ENCODE assay signal across 10 mouse cellular contexts in the genomic region with DNA sequence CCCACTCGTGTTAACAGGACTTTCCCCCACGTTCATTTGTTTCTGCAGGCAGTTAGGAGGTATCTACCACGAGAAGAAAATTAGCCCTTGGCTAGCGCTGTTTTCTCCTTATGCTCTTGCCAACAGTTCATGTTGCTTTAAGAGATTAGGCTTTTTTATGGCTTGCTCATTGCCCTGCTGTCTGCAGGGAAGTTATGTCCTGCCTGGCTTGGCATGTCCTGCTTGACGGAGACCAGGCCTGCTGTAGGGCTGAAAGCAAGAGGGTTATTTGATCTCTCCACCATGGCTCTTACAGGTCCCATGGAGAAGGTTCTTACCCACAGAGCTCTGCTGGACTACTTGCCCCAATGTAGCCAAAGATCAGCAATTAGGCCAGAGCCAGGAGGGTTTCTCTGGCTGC. TPM values are rescaled to one million over a fixed set of nuclear protein-coding genes. Genes with fewer than 3 reads are reported as not detected.
DNase-seq lines count a peak whose midpoint lies in the region; ATAC-seq and TF ChIP-seq lines count a peak whose summit lies in the region.
"Had no signal": no experiment of that assay in that cellular context is flagged by ENCODE, and none has a peak within 500 bp of the region (broad histone marks: within the 10 kb centered on the region; RNA-seq: fewer than 3 reads in every experiment).

No protein-coding gene starts in this region.

- no peaks in the 10 kb centered on the region for H3K27me3 ChIP-seq in embryonic facial prominence, embryonic 15.5 days
- peaks cover 2% of the 10 kb centered on the region; the same call in 1 of the 2 replicates for H3K27me3 ChIP-seq in heart, embryonic 14.5 days (ENCODE audit: control insufficient read depth, insufficient read depth, low read length)
- no peaks in the 10 kb centered on the region for H3K27me3 ChIP-seq in limb, embryonic 14.5 days (ENCODE audit: control insufficient read depth, insufficient read depth, low read length)
- no peaks in the 10 kb centered on the region; the same call in 1 of the 2 replicates for H3K27me3 ChIP-seq in midbrain, embryonic 11.5 days (ENCODE audit: control insufficient read depth, insufficient read depth, low read length)

- no peak overlapping the region for H3K9ac ChIP-seq in embryonic facial prominence, embryonic 15.5 days
- H3K9ac ChIP-seq in heart, embryonic 14.5 days (ENCODE audit: low read length) = no peak overlapping the region
- no peak overlapping the region for H3K9ac ChIP-seq in limb, embryonic 14.5 days (ENCODE audit: low read depth, low read length, severe bottlenecking)
- H3K9ac ChIP-seq in midbrain, embryonic 11.5 days (ENCODE audit: low read length) = no peak overlapping the region

- ATAC-seq in embryonic facial prominence, embryonic 15.5 days (ENCODE audit: insufficient number of reproducible peaks, low FRiP score, low TSS enrichment, low read depth) = no peak
- peak; percentile 83 for ATAC-seq in heart, embryonic 14.5 days (ENCODE audit: insufficient number of reproducible peaks, insufficient read depth, low FRiP score, low read depth)
- ATAC-seq in limb, embryonic 14.5 days (ENCODE audit: low FRiP score, low read depth) = no peak
- ATAC-seq in midbrain, embryonic 11.5 days (ENCODE audit: low FRiP score) = no peak
- ATAC-seq: CD4-positive, CD25-positive, alpha-beta regulatory T cell, adult 4 months had no signal

- H3K4me2 ChIP-seq in embryonic facial prominence, embryonic 15.5 days (replicated peaks) = no peak overlapping the region
- 0 out of 2 replicates have a peak overlapping the region, but pooled peaks have one; percentile 16 for H3K4me2 ChIP-seq in heart, embryonic 14.5 days (ENCODE audit: low read length)
- no peak overlapping the region; the same call in 1 of the 2 replicates for H3K4me2 ChIP-seq in limb, embryonic 14.5 days (replicated peaks; ENCODE audit: low read depth, low read length, severe bottlenecking)
- H3K4me2 ChIP-seq in midbrain, embryonic 11.5 days = no peak overlapping the region

- no peaks in the 10 kb centered on the region for H3K9me3 ChIP-seq in embryonic facial prominence, embryonic 15.5 days (replicated peaks)
- H3K9me3 ChIP-seq in heart, embryonic 14.5 days (ENCODE audit: control insufficient read depth, low read length) = no peaks in the 10 kb centered on the region
- H3K9me3 ChIP-seq in limb, embryonic 14.5 days (ENCODE audit: control insufficient read depth, low read length) = no peaks in the 10 kb centered on the region
- H3K9me3 ChIP-seq in midbrain, embryonic 11.5 days (ENCODE audit: control insufficient read depth, low read length) = no peaks in the 10 kb centered on the region

- no peak overlapping the region for H3K4me3 ChIP-seq in embryonic facial prominence, embryonic 15.5 days (replicated peaks)
- no peak overlapping the region for H3K4me3 ChIP-seq in heart, embryonic 14.5 days (ENCODE audit: control insufficient read depth in 1 of 2, insufficient read depth in 1 of 2, low read depth in 1 of 2, low read length in 2 of 2)
- no peak overlapping the region for H3K4me3 ChIP-seq in limb, embryonic 14.5 days (replicated peaks; ENCODE audit: low read length)
- H3K4me3 ChIP-seq in midbrain, embryonic 11.5 days (ENCODE audit: low read depth, low read length) = no peak overlapping the region

- TF ChIP-seq POLR2A in limb, embryonic 14.5 days (IDR thresholded peaks at IDR 0.05; ENCODE audit: borderline replicate concordance, extremely low read depth, insufficient read depth, insufficient read length) = no peak

- DNase-seq in gastrocnemius, postnatal 25 days = peak; percentile 41
- DNase-seq in gastrocnemius, postnatal 4 days (ENCODE audit: low spot score in 2 of 2) = no peak
- peak; percentile 51 for DNase-seq in limb, embryonic 14.5 days (ENCODE audit: low spot score)
- no peak for DNase-seq in frontal cortex, postnatal 14 days (ENCODE audit: low spot score in 2 of 2)
- DNase-seq in midbrain, embryonic 11.5 days (ENCODE audit: low spot score, missing footprints) = no peak
- no peak for DNase-seq in adrenal gland, postnatal 36 days
- DNase-seq: lung, postnatal 36 days had no signal

- 41% methylated on average over 5 of the region's 5 CpGs for WGBS in embryonic facial prominence, embryonic 15.5 days
- WGBS in heart, embryonic 14.5 days = 5% methylated on average over 5 of the region's 5 CpGs
- 5% methylated on average over 5 of the region's 5 CpGs for WGBS in limb, embryonic 14.5 days
- WGBS in midbrain, embryonic 11.5 days = 80% methylated on average over 5 of the region's 5 CpGs

- H3K4me1 ChIP-seq in embryonic facial prominence, embryonic 15.5 days = peaks cover 31% of the 10 kb centered on the region
- peaks cover 32 to 43% of the 10 kb centered on the region in 2 experiments for H3K4me1 ChIP-seq in heart, embryonic 14.5 days (ENCODE audit: control insufficient read depth in 2 of 2, insufficient read depth in 2 of 2, low read length in 2 of 2)
- H3K4me1 ChIP-seq in limb, embryonic 14.5 days (ENCODE audit: control insufficient read depth, insufficient read depth, low read length) = peaks cover 44% of the 10 kb centered on the region
- no peaks in the 10 kb centered on the region; the same call in none of the 2 replicates for H3K4me1 ChIP-seq in midbrain, embryonic 11.5 days (ENCODE audit: control insufficient read depth, insufficient read depth, low read length)

- peak overlapping the region; percentile 58 for H3K27ac ChIP-seq in embryonic facial prominence, embryonic 15.5 days (replicated peaks)
- H3K27ac ChIP-seq in heart, embryonic 14.5 days (replicated peaks in 1 of 2; ENCODE audit: control insufficient read depth in 1 of 2, insufficient read depth in 1 of 2, low read depth in 2 of 2, low read length in 2 of 2) = peak overlapping the region; percentile 85 to 92
- peak overlapping the region; percentile 83 for H3K27ac ChIP-seq in limb, embryonic 14.5 days (replicated peaks; ENCODE audit: low read depth, low read length)
- H3K27ac ChIP-seq in midbrain, embryonic 11.5 days (ENCODE audit: low read depth, low read length) = no peak overlapping the region

- H3K36me3 ChIP-seq in embryonic facial prominence, embryonic 15.5 days = no peaks in the 10 kb centered on the region
- no peaks in the 10 kb centered on the region for H3K36me3 ChIP-seq in heart, embryonic 14.5 days (ENCODE audit: control insufficient read depth, insufficient read depth, low read length)
- H3K36me3 ChIP-seq in limb, embryonic 14.5 days (ENCODE audit: control insufficient read depth, insufficient read depth, low read length) = no peaks in the 10 kb centered on the region
- H3K36me3 ChIP-seq in midbrain, embryonic 11.5 days (ENCODE audit: control insufficient read depth, insufficient read depth, low read length) = no peaks in the 10 kb centered on the region

RNA-seq across cellular contexts. Expression of gene H2afy, which starts 18.9 kb away (rescaled TPM):
- 10 to 100 TPM; 61.8 to 62.6 TPM for total RNA-seq in gastrocnemius, postnatal 25 days (2021)
- total RNA-seq in gastrocnemius, postnatal 4 days (2021) = 10 to 100 TPM; 80.2 to 89.7 TPM
- 275 and 292 TPM in 2 replicates for polyA plus RNA-seq in embryonic facial prominence, embryonic 15.5 days (2015; fragmentation: Nextera tagmentation; extraction: Ambion mirVana)
- polyA plus RNA-seq in heart, embryonic 14.5 days (2014; fragmentation: Nextera tagmentation; extraction: Ambion mirVana) = 102 and 107 TPM in 2 replicates
- polyA plus RNA-seq in limb, embryonic 14.5 days (2012; rRNA removed) = 231 and 297 TPM in 2 replicates
- polyA plus RNA-seq in limb, embryonic 14.5 days (2014; fragmentation: Nextera tagmentation; extraction: Ambion mirVana) = 304 and 351 TPM in 2 replicates
- polyA plus RNA-seq in midbrain, embryonic 11.5 days (2014; fragmentation: Nextera tagmentation; extraction: Ambion mirVana) = 677 and 693 TPM in 2 replicates
- total RNA-seq in adrenal gland, postnatal 36 days (2021) = 100 to 1,000 TPM; 119 to 146 TPM

RNA-seq across cellular contexts. Expression of gene Tifab, which starts 23.6 kb away (rescaled TPM):
- under 1 TPM; 0.21 to 0.36 TPM for total RNA-seq in gastrocnemius, postnatal 25 days (2021)
- total RNA-seq in gastrocnemius, postnatal 4 days (2021) = 1 to 10 TPM; 1.4 to 1.5 TPM
- 3.4 and 3.7 TPM in 2 replicates for polyA plus RNA-seq in embryonic facial prominence, embryonic 15.5 days (2015; fragmentation: Nextera tagmentation; extraction: Ambion mirVana)
- 0.28 and 0.58 TPM in 2 replicates for polyA plus RNA-seq in heart, embryonic 14.5 days (2014; fragmentation: Nextera tagmentation; extraction: Ambion mirVana)
- polyA plus RNA-seq in limb, embryonic 14.5 days (2012; rRNA removed) = 1.9 and 2.0 TPM in 2 replicates
- polyA plus RNA-seq in limb, embryonic 14.5 days (2014; fragmentation: Nextera tagmentation; extraction: Ambion mirVana) = 1.1 and 1.3 TPM in 2 replicates
- polyA plus RNA-seq in midbrain, embryonic 11.5 days (2014; fragmentation: Nextera tagmentation; extraction: Ambion mirVana) = 0.43 and 0.60 TPM in 2 replicates
- 1 to 10 TPM; 1.4 to 1.7 TPM for total RNA-seq in adrenal gland, postnatal 36 days (2021)

Comparison
In these comparisons a context has a peak if more than half of its experiments do, and no peak if none do; other contexts are left out.
1. DNase-seq: peak in gastrocnemius, postnatal 25 days (single experiment) and limb, embryonic 14.5 days (single experiment); none in gastrocnemius, postnatal 4 days (0 of 2), frontal cortex, postnatal 14 days (0 of 2), midbrain, embryonic 11.5 days (single experiment) and adrenal gland, postnatal 36 days (0 of 2).